Mouse (Mus musculus): ENCODE results near the gene Pcbp4.

GRCm38 (mm10) chr9:106480541-106480940, 27.4 kb downstream of the Pcbp4 start:
- TF ChIP-seq POLR2A (IDR thresholded peaks at IDR 0.05; ENCODE audit: control insufficient read depth, extremely low read depth, insufficient read depth, low read length, poor library complexity) (no peak), CTCF (IDR thresholded peaks at IDR 0.05; ENCODE audit: borderline replicate concordance, control insufficient read depth, extremely low read depth, insufficient read depth, low read length, poor library complexity) (no peak)

Data from thymus, adult 2 months (tissue).